Mouse (Mus musculus) forebrain, embryonic 13.5 days (tissue): ENCODE results near the gene Gm11627. TPM values are rescaled to one million over a fixed set of nuclear protein-coding genes. Genes with fewer than 3 reads are reported as not detected.

Source experiments
- ATAC-seq: fragments of 200-750 bp; cut with Nextera tagmentation; 2 replicates; pipeline ENCODE4 v1.8.0; 2017
- H3K27ac ChIP-seq: fragments of 300-500 bp; sonication (generic); 2 replicates; pipeline ENCODE4 v1.5.1; 2015; ENCODE audit warnings: inconsistent platforms, mild to moderate bottlenecking, moderate library complexity
- H3K27me3 ChIP-seq: fragments of 300-500 bp; sonication (generic); 2 replicates; pipeline ENCODE4 v1.6.1; 2015; ENCODE audit warnings: mild to moderate bottlenecking, inconsistent platforms
- H3K36me3 ChIP-seq: fragments of 300-500 bp; sonication (generic); 2 replicates; pipeline ENCODE4 v1.6.1; 2015; ENCODE audit warnings: mild to moderate bottlenecking, inconsistent platforms; ENCODE audit not compliant: poor library complexity, severe bottlenecking
- H3K4me1 ChIP-seq: fragments of 300-500 bp; sonication (generic); 2 replicates; pipeline ENCODE4 v1.6.1; 2015; ENCODE audit warnings: inconsistent platforms
- H3K4me2 ChIP-seq: fragments of 300-500 bp; sonication (generic); 2 replicates; pipeline ENCODE4 v1.6.1; 2015; ENCODE audit warnings: inconsistent platforms, mild to moderate bottlenecking, moderate library complexity
- H3K4me3 ChIP-seq: fragments of 300-500 bp; sonication (generic); 2 replicates; pipeline ENCODE4 v1.5.1; 2015; ENCODE audit warnings: mild to moderate bottlenecking, inconsistent platforms
- H3K9ac ChIP-seq: fragments of 300-500 bp; sonication (generic); 2 replicates; pipeline ENCODE4 v1.6.1; 2015; ENCODE audit warnings: mild to moderate bottlenecking, inconsistent platforms
- H3K9me3 ChIP-seq: fragments of 300-500 bp; sonication (generic); replicated peaks from 2 replicates; pipeline ENCODE4 v1.6.1; 2016; ENCODE audit warnings: inconsistent platforms
- WGBS: fragments of 180-500 bp; shearing (Covaris S2); methylation state at CpG from one replicate; pipeline ENCODE4 v1.1.7; 2015; 5-methylcytosine and 5-hydroxymethylcytosine counted together
- polyA plus RNA-seq: library from polyadenylated mRNA; unstranded; fragments of >200 nt; fragmentation: Nextera tagmentation; extraction: Ambion mirVana; gene quantifications from 2 replicates; pipeline ENCODE4 v1.2.1, GENCODE M21; 2015

The Gm11627 gene
- 8.8 and 17.2 TPM in 2 replicates for polyA plus RNA-seq

DNA sequence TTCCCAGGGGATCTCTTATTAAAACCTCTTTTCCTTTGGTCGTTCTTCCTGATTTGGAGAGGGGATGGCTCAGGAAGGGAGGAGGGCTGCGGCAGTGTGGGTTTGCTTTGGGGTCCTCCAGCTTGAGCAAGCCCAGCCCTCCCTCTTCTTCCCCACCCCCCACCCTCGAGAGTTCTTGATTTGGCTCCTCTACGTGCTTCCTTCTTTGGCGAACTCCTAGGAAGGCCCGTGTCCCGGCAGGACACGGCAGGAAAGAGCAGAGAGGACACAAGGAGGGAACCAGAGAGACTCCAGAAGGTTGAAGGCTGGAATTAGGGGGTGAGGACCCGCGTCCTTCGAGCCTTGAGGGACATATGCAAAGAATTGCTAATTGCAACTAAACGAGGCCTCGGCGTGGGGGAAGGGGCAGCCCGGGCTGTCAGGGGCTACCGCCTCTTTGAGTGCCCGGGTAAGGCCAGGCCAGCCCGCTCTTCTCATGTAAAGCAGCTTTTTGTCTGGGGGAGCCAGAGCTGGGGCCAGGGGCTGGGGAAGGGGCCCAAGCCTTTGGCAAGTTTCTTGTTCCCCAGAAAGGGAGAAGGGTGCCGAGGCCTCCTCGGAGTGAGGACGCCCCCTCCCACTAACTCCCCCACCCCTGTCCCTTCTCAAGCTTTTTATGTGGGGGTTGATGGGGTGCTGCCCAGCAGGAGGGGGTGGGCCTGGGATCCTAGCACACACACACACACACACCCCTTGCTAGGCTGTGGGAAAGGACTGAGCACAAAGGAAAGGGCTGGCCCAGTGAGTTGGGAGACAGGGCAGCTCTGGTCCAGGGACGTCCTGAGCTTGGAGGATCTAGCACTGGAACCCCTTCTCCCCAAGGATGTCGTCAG lies at the start of gene Gm11627:
Gene Gm11627 (minus strand): TSS at position 297 of the 869 bp plus-strand sequence.
- 4% methylated on average over 23 of the region's 23 CpGs for WGBS
- H3K9ac ChIP-seq, result peak within 1 kb of the TSS; percentile 34
- no peaks in the 10 kb centered on the region for H3K36me3 ChIP-seq
- peak within 1 kb of the TSS; percentile 93 for H3K27ac ChIP-seq
- H3K27me3 ChIP-seq, result no peaks in the 10 kb centered on the region
- H3K4me3 ChIP-seq, result peak within 1 kb of the TSS; percentile 19
- H3K4me1 ChIP-seq, result peaks cover 41% of the 10 kb centered on the region
- ATAC-seq, result peak; percentile 85
- no peaks in the 10 kb centered on the region for H3K9me3 ChIP-seq
- peak within 1 kb of the TSS; percentile 52 for H3K4me2 ChIP-seq

DNA sequence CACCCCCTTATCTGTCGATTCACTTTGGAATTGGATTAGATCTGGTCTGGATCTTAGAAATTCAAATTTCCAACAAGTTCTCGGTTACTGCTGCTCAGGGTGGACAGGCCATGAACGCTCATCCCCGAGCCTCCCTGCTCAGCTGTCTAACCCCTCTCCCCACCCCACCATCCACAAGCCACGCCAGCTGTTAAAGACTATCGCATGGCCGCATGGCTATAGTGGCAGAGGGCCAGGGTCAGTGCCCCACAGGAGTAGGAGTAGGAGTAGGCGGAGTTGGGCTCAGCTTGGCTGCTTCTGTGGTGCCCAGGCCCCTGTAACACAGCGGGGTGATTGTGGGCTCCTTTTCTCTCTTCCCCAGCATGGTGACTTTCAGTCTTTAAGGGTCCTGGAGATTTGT lies 49.3 kb upstream of the Gm11627 start:
- 59% methylated on average over 9 of the region's 9 CpGs for WGBS
- Histone ChIP-seq H3K4me3 (no peak overlapping the region), H3K27me3 (0 out of 2 replicates have a peak, but pooled peaks cover 5% of the 10 kb centered on the region), H3K9ac (no peak overlapping the region), H3K27ac (no peak overlapping the region), H3K9me3 (no peaks in the 10 kb centered on the region), H3K4me1 (peaks cover 37% of the 10 kb centered on the region), H3K36me3 (no peaks in the 10 kb centered on the region), H3K4me2 (no peak overlapping the region)
- no peak for ATAC-seq

DNA sequence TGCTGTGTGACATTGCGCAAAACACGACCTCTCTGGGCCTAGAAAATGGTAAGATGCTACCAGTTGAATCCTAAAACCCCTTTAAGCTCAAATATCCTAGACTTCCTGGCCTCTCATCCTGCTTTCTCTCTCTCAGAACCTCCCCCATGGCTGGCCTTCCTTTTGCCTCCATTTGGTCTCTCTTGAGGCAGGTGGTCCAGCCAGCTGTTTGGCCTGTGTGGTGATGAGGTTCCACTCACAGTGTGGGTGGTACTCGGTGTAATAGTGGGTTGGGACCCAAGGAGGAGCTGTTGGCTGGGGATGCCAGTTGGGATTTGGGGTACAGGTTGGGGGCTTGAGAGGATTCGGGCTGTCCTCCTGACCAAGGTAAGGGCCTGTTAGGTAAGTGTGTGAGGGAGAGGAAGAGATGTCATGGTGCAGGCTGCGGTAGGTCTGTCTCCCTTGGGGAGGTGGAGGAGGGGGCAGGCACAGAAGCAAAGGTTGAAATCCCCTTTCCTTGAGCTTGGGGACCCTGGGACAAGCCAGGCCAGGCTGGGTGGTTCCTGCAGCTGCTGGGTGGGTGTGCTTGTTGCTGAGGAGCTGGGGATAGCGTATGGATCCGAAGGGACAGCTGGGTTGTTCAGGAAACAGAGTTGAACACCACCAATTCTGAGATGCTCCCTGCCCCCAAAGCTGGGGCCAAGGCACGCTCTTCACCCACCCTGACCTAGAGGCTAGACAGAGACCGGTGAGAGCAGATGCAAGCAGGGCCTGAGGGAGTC lies 48.1 kb upstream of the Gm11627 start:
- WGBS, result 86% methylated on average over 9 of the region's 9 CpGs
- H3K27me3 ChIP-seq, result 0 out of 2 replicates have a peak, but pooled peaks cover 5% of the 10 kb centered on the region
- ATAC-seq, result no peak
- H3K4me2 ChIP-seq, result no peak overlapping the region
- no peak overlapping the region for H3K27ac ChIP-seq
- no peak overlapping the region for H3K4me3 ChIP-seq
- no peak overlapping the region for H3K9ac ChIP-seq
- H3K4me1 ChIP-seq, result peaks cover 29% of the 10 kb centered on the region
- H3K36me3 ChIP-seq, result no peaks in the 10 kb centered on the region
- H3K9me3 ChIP-seq, result no peaks in the 10 kb centered on the region

DNA sequence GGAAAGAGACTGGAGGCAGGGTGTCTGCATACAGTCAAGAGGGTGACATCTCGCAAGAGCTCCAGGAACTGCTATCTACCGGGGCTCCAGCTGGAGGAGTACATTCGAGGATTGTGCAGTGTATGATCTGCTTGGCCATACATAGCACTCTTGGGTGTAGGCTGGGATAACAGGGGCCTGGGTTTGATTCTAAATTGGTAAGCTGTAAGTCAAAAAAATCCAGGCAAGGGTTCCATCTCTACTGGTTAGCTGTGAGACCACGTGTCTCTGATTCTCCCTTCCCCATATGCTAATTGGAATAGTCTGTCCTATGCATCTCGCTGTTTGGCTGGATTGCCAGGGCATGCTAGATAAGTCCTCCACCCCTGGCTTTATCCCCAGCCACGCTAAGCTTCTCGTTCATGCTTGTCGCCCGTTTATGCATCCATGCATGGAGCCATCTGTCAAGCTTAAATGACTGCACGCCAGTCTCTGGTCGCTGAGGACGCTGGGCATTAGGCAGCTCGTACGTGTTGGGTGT lies 45.7 kb upstream of the Gm11627 start:
- no peaks in the 10 kb centered on the region for H3K9me3 ChIP-seq

GRCm38 (mm10) chr11:102623876-102624789 lies 44.9 kb upstream of the Gm11627 start:
- 6% methylated on average over 17 of the region's 17 CpGs for WGBS
- Histone ChIP-seq H3K9me3 (0 out of 2 replicates have a peak, but pooled peaks cover 5% of the 10 kb centered on the region), H3K4me3 (no peak overlapping the region), H3K4me2 (peak overlapping the region; percentile 33), H3K9ac (peak overlapping the region; percentile 30), H3K4me1 (peaks cover 22% of the 10 kb centered on the region), H3K36me3 (no peaks in the 10 kb centered on the region), H3K27me3 (no peaks in the 10 kb centered on the region), H3K27ac (peak overlapping the region; percentile 31; the same call in 1 of the 2 replicates)
- ATAC-seq, result peak; percentile 51; the same call in 1 of the 2 replicates

More for the DNA sequence above, 45.7 kb upstream of the Gm11627 start:
- Histone ChIP-seq H3K27me3 (no peaks in the 10 kb centered on the region), H3K9ac (no peak overlapping the region), H3K27ac (peak overlapping the region; percentile 31), H3K4me3 (no peak overlapping the region), H3K4me1 (peaks cover 22% of the 10 kb centered on the region), H3K4me2 (peak overlapping the region; percentile 28; the same call in 1 of the 2 replicates), H3K36me3 (no peaks in the 10 kb centered on the region)
- WGBS, result 37% methylated on average over 14 of the region's 14 CpGs
- peak; percentile 66 for ATAC-seq

DNA sequence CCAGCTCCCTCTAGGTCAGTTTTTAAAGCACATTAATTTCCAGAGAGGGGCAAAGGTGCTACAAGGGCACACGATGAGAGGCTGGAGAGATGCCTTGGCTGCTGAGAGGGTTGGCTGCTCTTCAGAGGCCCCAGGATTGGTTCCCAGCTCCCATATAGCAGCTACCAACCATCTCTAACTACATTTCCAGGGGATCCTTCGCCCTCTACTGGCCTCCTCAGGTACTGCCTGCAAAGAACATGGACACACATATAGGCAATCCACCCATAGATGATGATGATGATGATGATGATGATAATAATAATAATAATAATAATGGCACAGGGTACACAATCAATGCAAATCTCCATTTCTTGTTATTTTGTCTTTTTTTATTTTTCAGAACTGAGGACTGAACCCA lies 40.2 kb upstream of the Gm11627 start:
- ATAC-seq, result no peak
- 65% methylated on average over 2 of the region's 2 CpGs for WGBS
- 0 out of 2 replicates have a peak, but pooled peaks cover 5% of the 10 kb centered on the region for H3K9me3 ChIP-seq

GRCm38 (mm10) chr11:102611317-102611705 lies 32.0 kb upstream of the Gm11627 start:
- no peaks in the 10 kb centered on the region for H3K36me3 ChIP-seq
- H3K27ac ChIP-seq, result peak overlapping the region; percentile 73
- no peak overlapping the region for H3K4me3 ChIP-seq
- H3K9me3 ChIP-seq, result no peaks in the 10 kb centered on the region
- ATAC-seq, result no peak
- WGBS, result 9% methylated on average over 6 of the region's 6 CpGs
- no peak overlapping the region for H3K9ac ChIP-seq
- H3K4me1 ChIP-seq, result peaks cover 46% of the 10 kb centered on the region
- H3K27me3 ChIP-seq, result no peaks in the 10 kb centered on the region
- peak overlapping the region; percentile 36 for H3K4me2 ChIP-seq

More for the DNA sequence above, 40.2 kb upstream of the Gm11627 start:
- Histone ChIP-seq H3K27ac (no peak overlapping the region), H3K9ac (no peak overlapping the region), H3K36me3 (no peaks in the 10 kb centered on the region), H3K27me3 (no peaks in the 10 kb centered on the region), H3K4me2 (no peak overlapping the region), H3K4me3 (no peak overlapping the region), H3K4me1 (peaks cover 11% of the 10 kb centered on the region)

GRCm38 (mm10) chr11:102610675-102611316 lies 31.5 kb upstream of the Gm11627 start:
- peaks cover 50% of the 10 kb centered on the region for H3K4me1 ChIP-seq
- ATAC-seq, result no peak
- no peak overlapping the region for H3K4me3 ChIP-seq
- WGBS, result 4% methylated on average over 9 of the region's 9 CpGs
- H3K36me3 ChIP-seq, result no peaks in the 10 kb centered on the region
- H3K27ac ChIP-seq, result peak overlapping the region; percentile 73
- peak overlapping the region; percentile 36 for H3K4me2 ChIP-seq
- H3K9me3 ChIP-seq, result no peaks in the 10 kb centered on the region
- peak overlapping the region; percentile 47 for H3K9ac ChIP-seq
- no peaks in the 10 kb centered on the region for H3K27me3 ChIP-seq

DNA sequence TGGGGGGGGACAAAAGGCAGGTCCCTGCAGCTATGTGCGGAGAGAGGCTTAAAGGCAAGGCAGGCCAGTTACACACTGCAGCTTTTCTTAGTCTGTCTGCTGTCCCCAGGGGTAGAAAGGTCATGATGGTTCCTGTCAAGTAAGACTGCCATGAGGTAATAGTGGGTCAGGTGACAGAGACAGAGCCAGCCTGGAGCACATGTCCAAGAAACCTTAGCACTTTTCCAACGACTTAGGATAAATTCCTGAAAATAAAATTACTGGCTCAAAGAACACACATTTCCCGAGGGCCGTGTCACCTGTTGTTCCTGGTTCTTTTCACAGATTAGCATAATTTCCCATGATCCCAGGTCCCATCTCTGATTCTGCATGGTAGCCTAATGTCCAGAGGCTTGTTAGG lies 31.0 kb upstream of the Gm11627 start:
- no peak for ATAC-seq
- peak overlapping the region; percentile 36 for H3K4me2 ChIP-seq
- 0 out of 2 replicates have a peak overlapping the region, but pooled peaks have one; percentile 3 for H3K9ac ChIP-seq
- no peak overlapping the region for H3K4me3 ChIP-seq
- WGBS, result 16% methylated on average over 4 of the region's 4 CpGs
- H3K9me3 ChIP-seq, result no peaks in the 10 kb centered on the region
- peak overlapping the region; percentile 73 for H3K27ac ChIP-seq
- no peaks in the 10 kb centered on the region for H3K36me3 ChIP-seq
- no peaks in the 10 kb centered on the region for H3K27me3 ChIP-seq
- peaks cover 54% of the 10 kb centered on the region for H3K4me1 ChIP-seq

- peak overlapping the region; percentile 90; the same call in 1 of the 2 replicates for H3K4me3 ChIP-seq
- H3K27me3 ChIP-seq, result no peaks in the 10 kb centered on the region
- H3K9me3 ChIP-seq, result no peaks in the 10 kb centered on the region
- H3K4me1 ChIP-seq, result peaks cover 54% of the 10 kb centered on the region
- H3K4me2 ChIP-seq, result peak overlapping the region; percentile 84
- ATAC-seq, result no peak
- H3K9ac ChIP-seq, result no peak overlapping the region
- WGBS, result 38% methylated on average over 8 of the region's 8 CpGs
- H3K27ac ChIP-seq, result peak overlapping the region; percentile 73; the same call in 1 of the 2 replicates
- no peaks in the 10 kb centered on the region for H3K36me3 ChIP-seq
Measured at GRCm38 (mm10) chr11:102609483-102609882, 30.2 kb upstream of the Gm11627 start.
